Mouse (Mus musculus) forebrain, embryonic 14.5 days (tissue): ENCODE results near the gene Gm20532. TPM values are rescaled to one million over a fixed set of nuclear protein-coding genes. Genes with fewer than 3 reads are reported as not detected.

Experiments used
- ATAC-seq: fragments of 200-750 bp; cut with Nextera tagmentation; 2 replicates; pipeline ENCODE4 v1.8.0; 2017; ENCODE audit warnings: mild to moderate bottlenecking, moderate library complexity
- DNase-seq: peaks from one replicate; pipeline ENCODE4 v3.0.0-alpha.2; 2015; ENCODE audit warnings: low spot score
- H3K27ac ChIP-seq: fragments of 300-500 bp; sonication (generic); 2 replicates; pipeline ENCODE4 v1.5.1; 2014; ENCODE audit warnings: low read depth, mild to moderate bottlenecking, control low read depth, low read length, moderate library complexity
- H3K27me3 ChIP-seq: fragments of 300-500 bp; sonication (generic); replicated peaks from 2 replicates; pipeline ENCODE4 v1.6.1; 2014; ENCODE audit warnings: low read length, control low read depth, mixed read lengths; ENCODE audit not compliant: control insufficient read depth, insufficient read depth
- H3K36me3 ChIP-seq: fragments of 300-500 bp; sonication (generic); 2 replicates; pipeline ENCODE4 v1.6.1; 2014; ENCODE audit warnings: low read length, control low read depth; ENCODE audit not compliant: control insufficient read depth, insufficient read depth
- H3K4me1 ChIP-seq: fragments of 300-500 bp; sonication (generic); 2 replicates; pipeline ENCODE4 v1.6.1; 2014; ENCODE audit warnings: antibody characterized with exemption, low read length, control low read depth; ENCODE audit not compliant: control insufficient read depth, insufficient read depth
- H3K4me2 ChIP-seq: fragments of 300-500 bp; sonication (generic); 2 replicates; pipeline ENCODE4 v1.6.1; 2014; ENCODE audit warnings: mild to moderate bottlenecking, control low read depth, low read length
- H3K4me3 ChIP-seq: fragments of 300-500 bp; sonication (generic); 2 replicates; pipeline ENCODE4 v1.5.1; 2014; ENCODE audit warnings: low read depth, low read length, control low read depth
- H3K9ac ChIP-seq: fragments of 300-500 bp; sonication (generic); 2 replicates; pipeline ENCODE4 v1.6.1; 2014; ENCODE audit warnings: mild to moderate bottlenecking, low read length, control low read depth, moderate library complexity
- H3K9me3 ChIP-seq: fragments of 300-500 bp; sonication (generic); replicated peaks from 2 replicates; pipeline ENCODE4 v1.6.1; 2016; ENCODE audit warnings: low read length, control low read depth, mixed read lengths; ENCODE audit not compliant: control insufficient read depth
- WGBS: fragments of 180-500 bp; shearing (Covaris S2); extraction: QIAGEN DNeasy Blood & Tissue Kit; methylation state at CpG from one replicate; pipeline ENCODE4 v1.1.7; 2014; 5-methylcytosine and 5-hydroxymethylcytosine counted together
- polyA plus RNA-seq: library from polyadenylated mRNA; unstranded; fragments of >200 nt; fragmentation: Nextera tagmentation; extraction: Ambion mirVana; gene quantifications from 2 replicates; pipeline ENCODE4 v1.2.1, GENCODE M21; 2014

The Gm20532 gene
- polyA plus RNA-seq, 1 experiment from 2014 or later, result not detected

GRCm38 (mm10) chr2:26595725-26596435 is 9.4 kb downstream of the Gm20532 start:
- H3K27ac ChIP-seq, result no peak overlapping the region
- H3K9ac ChIP-seq, result no peak overlapping the region
- H3K4me2 ChIP-seq, result no peak overlapping the region
- no peak overlapping the region for H3K4me3 ChIP-seq
- no peaks in the 10 kb centered on the region for H3K36me3 ChIP-seq
- no peaks in the 10 kb centered on the region for H3K27me3 ChIP-seq
- DNase-seq (no peak), ATAC-seq (no peak)
- H3K9me3 ChIP-seq, result no peaks in the 10 kb centered on the region
- H3K4me1 ChIP-seq, result no peaks in the 10 kb centered on the region
- 88% methylated on average over 11 of the region's 11 CpGs for WGBS

GRCm38 (mm10) chr2:26596898-26597297 is 10.5 kb downstream of the Gm20532 start:
- H3K4me3 ChIP-seq, result no peak overlapping the region
- no peak overlapping the region for H3K27ac ChIP-seq
- no peaks in the 10 kb centered on the region for H3K36me3 ChIP-seq
- DNase-seq (no peak), ATAC-seq (no peak)
- H3K9ac ChIP-seq, result no peak overlapping the region
- no peaks in the 10 kb centered on the region for H3K9me3 ChIP-seq
- H3K4me2 ChIP-seq, result no peak overlapping the region
- H3K4me1 ChIP-seq, result no peaks in the 10 kb centered on the region
- no peaks in the 10 kb centered on the region for H3K27me3 ChIP-seq
- WGBS, result 93% methylated on average over 3 of the region's 3 CpGs

- DNase-seq (no peak), ATAC-seq (no peak)
- 90% methylated on average over 2 of the region's 2 CpGs for WGBS
- H3K27me3 ChIP-seq, result peaks cover 5% of the 10 kb centered on the region
- H3K9me3 ChIP-seq, result no peaks in the 10 kb centered on the region
- H3K36me3 ChIP-seq, result no peaks in the 10 kb centered on the region
- no peak overlapping the region for H3K4me3 ChIP-seq
- no peak overlapping the region for H3K9ac ChIP-seq
- H3K4me1 ChIP-seq, result no peaks in the 10 kb centered on the region
- H3K27ac ChIP-seq, result no peak overlapping the region
- no peak overlapping the region for H3K4me2 ChIP-seq
Observed at GRCm38 (mm10) chr2:26597810-26598209, 11.4 kb downstream of the Gm20532 start.

GRCm38 (mm10) chr2:26598462-26598861 is 12.0 kb downstream of the Gm20532 start:
- 85% methylated on average over 3 of the region's 3 CpGs for WGBS
- no peak for ATAC-seq
- Histone ChIP-seq H3K27ac (no peak overlapping the region), H3K9me3 (no peaks in the 10 kb centered on the region), H3K9ac (no peak overlapping the region), H3K4me3 (no peak overlapping the region), H3K36me3 (no peaks in the 10 kb centered on the region), H3K27me3 (peaks cover 12% of the 10 kb centered on the region), H3K4me2 (no peak overlapping the region), H3K4me1 (no peaks in the 10 kb centered on the region; the same call in 1 of the 2 replicates)
- DNase-seq, result no peak

GRCm38 (mm10) chr2:26599965-26600364 is 13.5 kb downstream of the Gm20532 start:
- Histone ChIP-seq H3K4me1 (no peaks in the 10 kb centered on the region; the same call in 1 of the 2 replicates), H3K4me3 (no peak overlapping the region), H3K9ac (no peak overlapping the region), H3K27ac (no peak overlapping the region), H3K27me3 (peaks cover 26% of the 10 kb centered on the region), H3K4me2 (no peak overlapping the region), H3K9me3 (no peaks in the 10 kb centered on the region), H3K36me3 (no peaks in the 10 kb centered on the region)
- DNase-seq (no peak), ATAC-seq (no peak)
- 91% methylated on average over 4 of the region's 4 CpGs for WGBS

GRCm38 (mm10) chr2:26600664-26601063 is 14.2 kb downstream of the Gm20532 start:
- H3K4me3 ChIP-seq, result no peak overlapping the region
- H3K27ac ChIP-seq, result no peak overlapping the region
- no peaks in the 10 kb centered on the region for H3K36me3 ChIP-seq
- H3K27me3 ChIP-seq, result peaks cover 26% of the 10 kb centered on the region
- DNase-seq, result no peak
- H3K4me1 ChIP-seq, result no peaks in the 10 kb centered on the region; the same call in 1 of the 2 replicates
- H3K9ac ChIP-seq, result no peak overlapping the region
- no peaks in the 10 kb centered on the region for H3K9me3 ChIP-seq
- 90% methylated on average over 2 of the region's 2 CpGs for WGBS
- H3K4me2 ChIP-seq, result no peak overlapping the region
- no peak for ATAC-seq

- no peak overlapping the region for H3K4me2 ChIP-seq
- H3K27ac ChIP-seq, result no peak overlapping the region
- no peak overlapping the region for H3K9ac ChIP-seq
- H3K4me1 ChIP-seq, result no peaks in the 10 kb centered on the region; the same call in 1 of the 2 replicates
- no peak for ATAC-seq
- H3K27me3 ChIP-seq, result peaks cover 26% of the 10 kb centered on the region
- H3K4me3 ChIP-seq, result no peak overlapping the region
- DNase-seq, result no peak
- WGBS, result 84% methylated on average over 1 of the region's 1 CpGs
- no peaks in the 10 kb centered on the region for H3K9me3 ChIP-seq
- no peaks in the 10 kb centered on the region for H3K36me3 ChIP-seq
Observed at GRCm38 (mm10) chr2:26601595-26601994, 15.2 kb downstream of the Gm20532 start.

GRCm38 (mm10) chr2:26602631-26603030 is 16.2 kb downstream of the Gm20532 start:
- H3K27ac ChIP-seq, result no peak overlapping the region
- no peaks in the 10 kb centered on the region for H3K9me3 ChIP-seq
- ATAC-seq (no peak), DNase-seq (no peak)
- no peak overlapping the region for H3K4me3 ChIP-seq
- WGBS, result 89% methylated on average over 5 of the region's 5 CpGs
- no peaks in the 10 kb centered on the region for H3K36me3 ChIP-seq
- H3K27me3 ChIP-seq, result peaks cover 26% of the 10 kb centered on the region
- no peaks in the 10 kb centered on the region; the same call in 1 of the 2 replicates for H3K4me1 ChIP-seq
- no peak overlapping the region for H3K4me2 ChIP-seq
- no peak overlapping the region for H3K9ac ChIP-seq

- H3K4me2 ChIP-seq, result peak overlapping the region; percentile 70
- no peak overlapping the region; the same call in 1 of the 2 replicates for H3K9ac ChIP-seq
- no peaks in the 10 kb centered on the region for H3K36me3 ChIP-seq
- peaks cover 26% of the 10 kb centered on the region for H3K27me3 ChIP-seq
- no peak overlapping the region for H3K27ac ChIP-seq
- H3K4me1 ChIP-seq, result no peaks in the 10 kb centered on the region; the same call in 1 of the 2 replicates
- DNase-seq, result no peak
- no peaks in the 10 kb centered on the region for H3K9me3 ChIP-seq
- no peak for ATAC-seq
- WGBS, result 19% methylated on average over 6 of the region's 6 CpGs
- peak overlapping the region; percentile 46 for H3K4me3 ChIP-seq
Observed at GRCm38 (mm10) chr2:26603159-26603558, 16.7 kb downstream of the Gm20532 start.
